26 mouse cellular contexts compared by ENCODE assay signal in the genomic region with DNA sequence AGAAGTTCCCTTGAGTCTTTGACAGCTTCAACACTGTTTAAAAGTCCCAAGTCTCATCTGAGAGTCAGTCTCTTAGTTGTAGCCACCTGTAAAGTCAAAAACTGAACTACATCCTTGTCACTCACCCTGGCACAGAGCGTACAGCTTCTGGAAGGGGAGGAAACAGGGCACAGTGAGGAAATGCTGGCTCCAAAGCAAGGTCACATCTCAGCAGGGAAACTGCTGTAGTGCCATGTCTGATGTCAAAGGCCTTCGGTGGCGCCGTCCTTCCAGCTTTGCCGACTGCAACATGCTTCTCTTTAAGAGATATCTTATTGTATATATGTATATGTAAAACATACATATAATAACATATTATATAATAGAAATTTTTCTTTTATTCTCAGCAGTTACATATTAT.
A peak's percentile ranks its signal among the peaks of the same experiment; 100 is the strongest.
DNase-seq lines count a peak whose midpoint lies in the region; ATAC-seq and TF ChIP-seq lines count a peak whose summit lies in the region.
"Had no signal": no experiment of that assay in that cellular context is flagged by ENCODE, and none has a peak within 500 bp of the region (broad histone marks: within the 10 kb centered on the region; RNA-seq: fewer than 3 reads in every experiment).

No protein-coding gene starts in this region.

- WGBS in midbrain, postnatal 0 days: 84% methylated on average over 5 of the region's 5 CpGs

- peak; percentile 9 for DNase-seq in cerebellum, adult 11 months
- no peak for DNase-seq in cerebellum, postnatal 4 days (ENCODE audit: low spot score in 2 of 2)
- DNase-seq in adrenal gland, postnatal 36 days: peak; percentile 47 to 60
- DNase-seq in cerebellum, adult 9-11 months: peak; percentile 26
- no peak for DNase-seq in layer of hippocampus, adult 2 months (ENCODE audit: low spot score in 2 of 2)
- no peak for DNase-seq in midbrain, postnatal 0 days (ENCODE audit: low spot score)
- DNase-seq: gastrocnemius, postnatal 36 days; kidney, adult 11 months; kidney, postnatal 4 days; left cerebral cortex, postnatal 4 days; lung, embryonic 14.5 days; right cerebral cortex, postnatal 4 days; thymus, postnatal 36 days had no signal

- H3K27ac ChIP-seq in layer of hippocampus, adult 2 months: no peak overlapping the region; the same call in 1 of the 2 replicates
- H3K27ac ChIP-seq in midbrain, postnatal 0 days (ENCODE audit: low read depth, low read length): no peak overlapping the region
- H3K27ac ChIP-seq: forebrain, embryonic 10.5 days; hindbrain, embryonic 13.5 days; kidney, embryonic 15.5 days; left cerebral cortex, adult 2 months; limb, embryonic 15.5 days; liver, embryonic 14.5 days; midbrain, embryonic 15.5 days; neural tube, embryonic 13.5 days; stomach, embryonic 15.5 days had no signal

- no peaks in the 10 kb centered on the region for H3K27me3 ChIP-seq in midbrain, postnatal 0 days (ENCODE audit: insufficient read depth, low read length)
- H3K27me3 ChIP-seq: hindbrain, embryonic 13.5 days; kidney, embryonic 15.5 days; limb, embryonic 15.5 days; midbrain, embryonic 15.5 days; neural tube, embryonic 13.5 days; stomach, embryonic 15.5 days had no signal

- H3K9ac ChIP-seq in midbrain, postnatal 0 days (replicated peaks; ENCODE audit: low read length, poor library complexity, severe bottlenecking): no peak overlapping the region
- H3K9ac ChIP-seq: hindbrain, embryonic 13.5 days; kidney, embryonic 15.5 days; limb, embryonic 15.5 days; liver, embryonic 14.5 days; lung, embryonic 14.5 days; midbrain, embryonic 15.5 days; neural tube, embryonic 13.5 days; stomach, embryonic 15.5 days had no signal

- TF ChIP-seq CTCF in layer of hippocampus, adult 2 months (conservative IDR thresholded peaks at IDR 0.05): no peak
- TF ChIP-seq CTCF in midbrain, postnatal 0 days (IDR thresholded peaks at IDR 0.05): no peak

- H3K4me2 ChIP-seq in midbrain, postnatal 0 days (ENCODE audit: low read depth, low read length, poor library complexity, severe bottlenecking): no peak overlapping the region
- H3K4me2 ChIP-seq: hindbrain, embryonic 13.5 days; kidney, embryonic 15.5 days; limb, embryonic 15.5 days; lung, embryonic 14.5 days; midbrain, embryonic 15.5 days; neural tube, embryonic 13.5 days; stomach, embryonic 15.5 days had no signal

- ATAC-seq in midbrain, postnatal 0 days (ENCODE audit: low FRiP score): no peak
- ATAC-seq in megakaryocyte-erythroid progenitor cell, adult 5-6 weeks (replicated peaks; ENCODE audit: low FRiP score, low TSS enrichment, poor library complexity, severe bottlenecking): no peak
- ATAC-seq: CD4-positive, CD25-positive, alpha-beta regulatory T cell, adult 4 months; forebrain, embryonic 16.5 days; midbrain, embryonic 15.5 days had no signal

- no peaks in the 10 kb centered on the region for H3K9me3 ChIP-seq in midbrain, postnatal 0 days (ENCODE audit: low read length)
- H3K9me3 ChIP-seq: forebrain, embryonic 10.5 days; hindbrain, embryonic 13.5 days; kidney, embryonic 15.5 days; limb, embryonic 15.5 days; midbrain, embryonic 15.5 days; neural tube, embryonic 13.5 days; stomach, embryonic 15.5 days had no signal

- no peaks in the 10 kb centered on the region for H3K36me3 ChIP-seq in midbrain, postnatal 0 days (ENCODE audit: insufficient read depth, low read length)
- H3K36me3 ChIP-seq: forebrain, embryonic 10.5 days; hindbrain, embryonic 13.5 days; kidney, embryonic 15.5 days; limb, embryonic 15.5 days; midbrain, embryonic 15.5 days; neural tube, embryonic 13.5 days; stomach, embryonic 15.5 days had no signal

- H3K4me1 ChIP-seq in midbrain, postnatal 0 days (ENCODE audit: insufficient read depth, low read length): no peaks in the 10 kb centered on the region
- H3K4me1 ChIP-seq: kidney, embryonic 15.5 days; limb, embryonic 15.5 days; midbrain, embryonic 15.5 days; stomach, embryonic 15.5 days had no signal

- H3K4me3 ChIP-seq in layer of hippocampus, adult 2 months: no peak overlapping the region
- H3K4me3 ChIP-seq in midbrain, postnatal 0 days (ENCODE audit: low read depth, low read length): no peak overlapping the region
- H3K4me3 ChIP-seq: forebrain, embryonic 10.5 days; hindbrain, embryonic 13.5 days; kidney, embryonic 15.5 days; left cerebral cortex, adult 2 months; limb, embryonic 15.5 days; midbrain, embryonic 15.5 days; myocyte; neural tube, embryonic 13.5 days; stomach, embryonic 15.5 days had no signal

Comparison
In these comparisons a context has a peak if more than half of its experiments do, and no peak if none do; other contexts are left out.
1. DNase-seq: peak in cerebellum, adult 11 months (single experiment), adrenal gland, postnatal 36 days (2 of 2) and cerebellum, adult 9-11 months (single experiment); none in cerebellum, postnatal 4 days (0 of 2), layer of hippocampus, adult 2 months (0 of 2) and midbrain, postnatal 0 days (single experiment).